Mouse (Mus musculus) ovary, postnatal 10 days (tissue): ENCODE data around the gene Car12.

Experiments
- DNase-seq: peaks from one replicate; pipeline ENCODE4 v3.0.0; 2022; ENCODE audit warnings: low spot score

Gene Car12

GRCm38 (mm10) chr9:66710626-66711025, 2.9 kb upstream of the Car12 start:
- DNase-seq, result no peak

GRCm38 (mm10) chr9:66714022-66714515, 583 bp downstream of the Car12 start:
- DNase-seq, result no peak

- DNase-seq, result no peak
Observed at GRCm38 (mm10) chr9:66715361-66715760, 1.9 kb downstream of the Car12 start.

GRCm38 (mm10) chr9:66716533-66716932, 3.0 kb downstream of the Car12 start:
- DNase-seq, result no peak

GRCm38 (mm10) chr9:66720686-66721450, 7.4 kb downstream of the Car12 start:
- no peak for DNase-seq

GRCm38 (mm10) chr9:66722187-66722868, 8.8 kb downstream of the Car12 start:
- no peak for DNase-seq

- DNase-seq, result no peak
Observed at GRCm38 (mm10) chr9:66722869-66723272, 9.4 kb downstream of the Car12 start.

GRCm38 (mm10) chr9:66725591-66725990, 12.1 kb downstream of the Car12 start:
- no peak for DNase-seq

GRCm38 (mm10) chr9:66727333-66727732, 13.8 kb downstream of the Car12 start:
- DNase-seq, result no peak

- DNase-seq, result no peak
Observed at GRCm38 (mm10) chr9:66730556-66730955, 17.1 kb downstream of the Car12 start.

- DNase-seq, result no peak
Observed at GRCm38 (mm10) chr9:66731284-66731683, 17.8 kb downstream of the Car12 start.

GRCm38 (mm10) chr9:66732791-66733691, 19.6 kb downstream of the Car12 start:
- DNase-seq, result no peak

- DNase-seq, result no peak
Observed at GRCm38 (mm10) chr9:66734568-66734967, 21.1 kb downstream of the Car12 start.

- no peak for DNase-seq
Observed at GRCm38 (mm10) chr9:66735122-66735521, 21.6 kb downstream of the Car12 start.

GRCm38 (mm10) chr9:66736016-66736415, 22.5 kb downstream of the Car12 start:
- DNase-seq, result no peak

GRCm38 (mm10) chr9:66736551-66736950, 23.1 kb downstream of the Car12 start:
- DNase-seq, result no peak

- no peak for DNase-seq
Observed at GRCm38 (mm10) chr9:66739516-66739915, 26.0 kb downstream of the Car12 start.

GRCm38 (mm10) chr9:66744531-66744930, 31.0 kb downstream of the Car12 start:
- DNase-seq, result no peak

GRCm38 (mm10) chr9:66748390-66748789, 34.9 kb downstream of the Car12 start:
- no peak for DNase-seq

- no peak for DNase-seq
Observed at GRCm38 (mm10) chr9:66752849-66753248, 39.4 kb downstream of the Car12 start.

- no peak for DNase-seq
Observed at GRCm38 (mm10) chr9:66760991-66761390, 47.5 kb downstream of the Car12 start.

GRCm38 (mm10) chr9:66768721-66769120, 55.2 kb downstream of the Car12 start:
- DNase-seq, result no peak
